Mouse (Mus musculus) limb, embryonic 11.5 days (tissue): Measurements from ENCODE around the gene Hist2h3b. TPM values are rescaled to one million over a fixed set of nuclear protein-coding genes. Genes with fewer than 3 reads are reported as not detected.
"Not testable (repeated sequence)": the region's sequence is repeated elsewhere in the genome, so short reads cannot be mapped to it uniquely, and the experiment has no call there.

ENCODE experiments used
- ATAC-seq: fragments of 200-750 bp; cut with Nextera tagmentation; 2 replicates; pipeline ENCODE4 v1.8.0; 2017; ENCODE audit warnings: low read depth; ENCODE audit not compliant: insufficient number of reproducible peaks, low FRiP score, low TSS enrichment
- DNase-seq: peaks from one replicate; pipeline ENCODE4 v3.0.0-alpha.2; 2015; ENCODE audit warnings: low spot score
- H3K27ac ChIP-seq: fragments of 300-500 bp; sonication (generic); replicated peaks from 2 replicates; pipeline ENCODE4 v1.5.1; 2014; ENCODE audit warnings: low read depth, mild to moderate bottlenecking, low read length
- H3K27me3 ChIP-seq: fragments of 300-500 bp; sonication (generic); 2 replicates; pipeline ENCODE4 v1.6.1; 2014; ENCODE audit warnings: mild to moderate bottlenecking, low read length, mixed read lengths; ENCODE audit not compliant: control insufficient read depth, insufficient read depth
- H3K36me3 ChIP-seq: fragments of 300-500 bp; sonication (generic); 2 replicates; pipeline ENCODE4 v1.6.1; 2014; ENCODE audit warnings: mild to moderate bottlenecking, low read length, moderate library complexity, mixed read lengths; ENCODE audit not compliant: control insufficient read depth, insufficient read depth
- H3K4me1 ChIP-seq: fragments of 300-500 bp; sonication (generic); 2 replicates; pipeline ENCODE4 v1.6.1; 2014; ENCODE audit warnings: low read length, mixed read lengths; ENCODE audit not compliant: control insufficient read depth, insufficient read depth
- H3K4me2 ChIP-seq: fragments of 300-500 bp; sonication (generic); 2 replicates; pipeline ENCODE4 v1.6.1; 2014; ENCODE audit warnings: low read depth, mild to moderate bottlenecking, moderate library complexity; ENCODE audit not compliant: severe bottlenecking
- H3K4me3 ChIP-seq: fragments of 300-500 bp; sonication (generic); 2 replicates; pipeline ENCODE4 v1.5.1; 2014; ENCODE audit warnings: low read depth, low read length
- H3K9ac ChIP-seq: fragments of 300-500 bp; sonication (generic); 2 replicates; pipeline ENCODE4 v1.6.1; 2014; ENCODE audit warnings: mild to moderate bottlenecking, low read length
- H3K9me3 ChIP-seq: fragments of 300-500 bp; sonication (generic); 2 replicates; pipeline ENCODE4 v1.6.1; 2016; ENCODE audit warnings: low read length; ENCODE audit not compliant: control insufficient read depth
- WGBS: fragments of 180-500 bp; shearing (Covaris S2); extraction: QIAGEN DNeasy Blood & Tissue Kit; methylation state at CpG from one replicate; pipeline ENCODE4 v1.1.7; 2014; 5-methylcytosine and 5-hydroxymethylcytosine counted together
- polyA plus RNA-seq: library from polyadenylated mRNA; unstranded; fragments of >200 nt; fragmentation: Nextera tagmentation; extraction: Ambion mirVana; gene quantifications from 2 replicates; pipeline ENCODE4 v1.2.1, GENCODE M21; 2014

The Hist2h3b gene
- polyA plus RNA-seq, 1 experiment from 2014 or later = 75.8 TPM

- H3K4me1 ChIP-seq = no peaks in the 10 kb centered on the region
- WGBS = 16% methylated on average over 8 of the region's 8 CpGs
- no peaks in the 10 kb centered on the region for H3K9me3 ChIP-seq
- peak overlapping the region; percentile 82 for H3K4me2 ChIP-seq
- peak overlapping the region; percentile 68 for H3K9ac ChIP-seq
- no peaks in the 10 kb centered on the region for H3K36me3 ChIP-seq
- DNase-seq (peak; percentile 69), ATAC-seq (no peak; the same call in 1 of the 2 replicates)
- H3K27ac ChIP-seq = no peak overlapping the region; the same call in 1 of the 2 replicates
- H3K27me3 ChIP-seq = no peaks in the 10 kb centered on the region
- peak overlapping the region; percentile 43 for H3K4me3 ChIP-seq
These were observed 9.0 kb downstream of the Hist2h3b start for GRCm38 (mm10) chr3:96277428-96277799.

GRCm38 (mm10) chr3:96277800-96278624 is 9.6 kb downstream of the Hist2h3b start:
- under 1% methylated on average over 49 of the region's 49 CpGs for WGBS
- peak overlapping the region; percentile 70 for H3K27ac ChIP-seq
- H3K27me3 ChIP-seq = no peaks in the 10 kb centered on the region
- no peaks in the 10 kb centered on the region for H3K4me1 ChIP-seq
- H3K9ac ChIP-seq = peak overlapping the region; percentile 68
- H3K4me3 ChIP-seq = peak overlapping the region; percentile 43
- H3K36me3 ChIP-seq = no peaks in the 10 kb centered on the region
- DNase-seq (peak; percentile 97), ATAC-seq (peak; percentile 91)
- H3K9me3 ChIP-seq = no peaks in the 10 kb centered on the region
- peak overlapping the region; percentile 82 for H3K4me2 ChIP-seq

GRCm38 (mm10) chr3:96280660-96281059 is 12.2 kb downstream of the Hist2h3b start:
- no peak overlapping the region for H3K4me2 ChIP-seq
- no peak overlapping the region for H3K27ac ChIP-seq
- H3K4me1 ChIP-seq = no peaks in the 10 kb centered on the region
- no peaks in the 10 kb centered on the region for H3K36me3 ChIP-seq
- H3K4me3 ChIP-seq = no peak overlapping the region
- whole genome bisulfite sequencing = 49% methylated on average over 6 of the region's 6 CpGs
- ATAC-seq (no peak), DNase-seq (no peak)
- no peak overlapping the region for H3K9ac ChIP-seq
- H3K9me3 ChIP-seq = no peaks in the 10 kb centered on the region
- H3K27me3 ChIP-seq = no peaks in the 10 kb centered on the region

GRCm38 (mm10) chr3:96284457-96284856 is 16.0 kb downstream of the Hist2h3b start:
- Histone ChIP-seq H3K9ac (no peak overlapping the region), H3K36me3 (no peaks in the 10 kb centered on the region), H3K27me3 (no peaks in the 10 kb centered on the region), H3K4me2 (no peak overlapping the region), H3K4me1 (no peaks in the 10 kb centered on the region), H3K27ac (no peak overlapping the region), H3K9me3 (no peaks in the 10 kb centered on the region), H3K4me3 (no peak overlapping the region)
- DNase-seq (peak; percentile 59), ATAC-seq (no peak)
- 22% methylated on average over 4 of the region's 4 CpGs for WGBS

GRCm38 (mm10) chr3:96287334-96287733 is 18.9 kb downstream of the Hist2h3b start:
- not testable (repeated sequence) for H3K27me3 ChIP-seq, H3K4me3 ChIP-seq, H3K27ac ChIP-seq, ATAC-seq, H3K36me3 ChIP-seq, H3K9me3 ChIP-seq, H3K9ac ChIP-seq, H3K4me1 ChIP-seq, H3K4me2 ChIP-seq
- 87% methylated on average over 11 of the region's 11 CpGs for WGBS
- DNase-seq = peak; percentile 4

GRCm38 (mm10) chr3:96289201-96289600 is 20.7 kb downstream of the Hist2h3b start:
- peak; percentile 16 for DNase-seq
- Histone ChIP-seq H3K27ac (no peak overlapping the region), H3K27me3 (no peaks in the 10 kb centered on the region), H3K36me3 (no peaks in the 10 kb centered on the region), H3K4me1 (no peaks in the 10 kb centered on the region), H3K9me3 (no peaks in the 10 kb centered on the region), H3K4me3 (no peak overlapping the region), H3K4me2 (no peak overlapping the region), H3K9ac (no peak overlapping the region)
- 79% methylated on average over 3 of the region's 3 CpGs for WGBS
- ATAC-seq = no peak

GRCm38 (mm10) chr3:96290727-96291126 is 22.3 kb downstream of the Hist2h3b start:
- not testable (repeated sequence) for H3K4me3 ChIP-seq, H3K4me1 ChIP-seq, H3K9ac ChIP-seq, DNase-seq, H3K36me3 ChIP-seq, H3K9me3 ChIP-seq, ATAC-seq, H3K27me3 ChIP-seq, H3K27ac ChIP-seq, H3K4me2 ChIP-seq
- WGBS = 94% methylated on average over 3 of the region's 3 CpGs

GRCm38 (mm10) chr3:96292641-96293040 is 24.2 kb downstream of the Hist2h3b start:
- WGBS = 41% methylated on average over 6 of the region's 6 CpGs

More at GRCm38 (mm10) chr3:96292641-96293040, 24.2 kb downstream of the Hist2h3b start:
- no peak for ATAC-seq
- Histone ChIP-seq H3K4me2 (no peak overlapping the region), H3K27me3 (no peaks in the 10 kb centered on the region), H3K4me1 (no peaks in the 10 kb centered on the region), H3K9me3 (no peaks in the 10 kb centered on the region), H3K4me3 (no peak overlapping the region), H3K36me3 (no peaks in the 10 kb centered on the region), H3K9ac (no peak overlapping the region), H3K27ac (no peak overlapping the region)
- peak; percentile 20 for DNase-seq
